Mouse (Mus musculus) lung, adult 2 months (tissue): ENCODE measurements around the gene Slc2a4. TPM values are rescaled to one million over a fixed set of nuclear protein-coding genes. Genes with fewer than 3 reads are reported as not detected.
A peak's percentile ranks its signal among the peaks of the same experiment; 100 is the strongest.

Experiments used
- DNase-seq: peaks from one replicate; pipeline ENCODE4 v3.0.0; 2022
- H3K4me1 ChIP-seq: fragments of 200-500 bp; 2 replicates; pipeline ENCODE4 v1.6.1; 2011; ENCODE audit warnings: low read length; ENCODE audit not compliant: control insufficient read depth, insufficient read depth
- H3K4me3 ChIP-seq: fragments of 200-500 bp; replicated peaks from 2 replicates; pipeline ENCODE3; 2011; ENCODE audit warnings: low read depth, mild to moderate bottlenecking, control low read depth, low read length; ENCODE audit errors: extremely low read depth
- CTCF ChIP-seq: fragments of 200-500 bp; IDR thresholded peaks from 2 replicates; pipeline ENCODE4 v1.5.1; 2011; ENCODE audit warnings: mild to moderate bottlenecking, low read length, control low read depth; ENCODE audit not compliant: insufficient read depth
- POLR2A ChIP-seq: fragments of 200-500 bp; IDR thresholded peaks from 2 replicates; pipeline ENCODE4 v1.6.1; 2011; ENCODE audit warnings: low read depth, mild to moderate bottlenecking, control low read depth, low read length, borderline replicate concordance; ENCODE audit errors: extremely low read depth
- WGBS: fragments of 180-500 bp; shearing (Covaris S2); methylation state at CpG from one replicate; pipeline ENCODE4 v1.1.7; 2018; 5-methylcytosine and 5-hydroxymethylcytosine counted together
- polyA plus RNA-seq: library from polyadenylated mRNA; depleted of rRNA; stranded (reverse); fragments of >200 nt; gene quantifications from 2 replicates; pipeline ENCODE4 v1.2.3, GENCODE M21; 2012

Gene Slc2a4
- polyA plus RNA-seq, 1 experiment, result 40.4 TPM

DNA sequence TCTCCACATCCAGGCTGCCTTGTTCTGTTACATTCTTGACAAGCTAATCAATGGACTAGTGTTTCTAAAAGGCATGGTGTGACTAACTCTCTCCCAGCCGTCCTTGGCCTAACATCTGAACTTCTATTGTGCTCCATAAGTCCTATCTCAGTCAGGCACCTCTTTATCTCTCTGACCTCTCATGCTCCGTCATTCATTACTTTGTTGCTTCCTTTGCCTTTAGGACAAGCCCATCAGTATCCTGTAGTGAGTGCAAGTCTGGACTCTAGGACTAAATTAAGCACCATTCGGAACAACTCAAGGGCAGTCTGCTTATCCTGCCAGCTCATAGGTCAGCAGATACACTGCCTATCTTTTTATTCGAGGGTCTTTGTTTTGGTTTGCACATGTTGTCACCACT, 28.3 kb upstream of the Slc2a4 start:
- WGBS, result 84% methylated on average over 4 of the region's 4 CpGs
- TF ChIP-seq POLR2A (no peak), CTCF (no peak)
- H3K4me3 ChIP-seq, result no peak overlapping the region
- no peaks in the 10 kb centered on the region for H3K4me1 ChIP-seq
- DNase-seq, result no peak

- DNase-seq, result no peak
- Histone ChIP-seq H3K4me1 (no peaks in the 10 kb centered on the region), H3K4me3 (no peak overlapping the region)
- 99% methylated on average over 2 of the region's 2 CpGs for WGBS
- TF ChIP-seq POLR2A (no peak), CTCF (no peak)
Measured at GRCm38 (mm10) chr11:69974907-69975306, 26.9 kb upstream of the Slc2a4 start.

DNA sequence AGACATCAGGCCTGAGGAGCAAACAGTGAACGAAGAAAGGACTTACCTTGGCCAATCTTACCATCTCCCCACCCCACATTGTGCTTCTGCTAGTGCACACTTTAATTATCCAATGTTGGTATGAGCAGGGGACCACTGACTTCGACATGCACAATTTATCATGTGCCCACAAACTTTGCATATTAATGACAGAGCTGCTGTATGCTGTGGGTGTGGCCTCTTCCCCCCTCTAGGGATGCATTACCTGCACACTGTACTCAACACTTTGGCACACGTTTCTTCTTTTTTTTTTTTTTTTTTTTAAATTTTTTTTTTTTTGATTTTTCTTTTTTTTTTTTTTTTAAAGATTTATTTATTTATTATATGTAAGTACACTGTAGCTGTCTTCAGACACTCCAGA, 22.8 kb upstream of the Slc2a4 start:
- no peak overlapping the region for H3K4me3 ChIP-seq
- TF ChIP-seq CTCF, result no peak
- TF ChIP-seq POLR2A, result no peak
- 72% methylated on average over 3 of the region's 3 CpGs for WGBS
- H3K4me1 ChIP-seq, result peaks cover 3% of the 10 kb centered on the region
- no peak for DNase-seq

DNA sequence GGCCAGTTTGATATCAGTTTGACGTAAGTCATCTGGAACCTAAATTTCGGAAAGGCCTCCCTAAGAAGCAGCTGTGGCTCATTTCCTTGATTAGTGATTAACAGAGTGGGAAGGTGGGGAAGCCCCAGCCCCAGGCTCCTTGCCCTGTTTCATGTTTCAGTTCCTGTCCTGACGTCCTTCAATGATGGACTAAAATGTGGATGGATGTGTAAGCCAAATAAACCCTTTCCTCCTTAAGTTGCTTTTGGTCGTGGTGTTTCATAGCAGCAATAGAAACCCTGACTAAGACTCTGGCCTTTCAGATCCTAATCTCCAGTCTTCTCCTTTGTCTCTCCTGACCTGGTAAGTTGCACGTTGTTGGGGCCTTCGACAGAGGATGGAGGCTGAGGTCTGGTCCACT, 22.2 kb upstream of the Slc2a4 start:
- no peak for DNase-seq
- WGBS, result 69% methylated on average over 6 of the region's 6 CpGs
- peaks cover 3% of the 10 kb centered on the region for H3K4me1 ChIP-seq
- TF ChIP-seq CTCF (no peak), POLR2A (no peak)
- H3K4me3 ChIP-seq, result no peak overlapping the region

DNA sequence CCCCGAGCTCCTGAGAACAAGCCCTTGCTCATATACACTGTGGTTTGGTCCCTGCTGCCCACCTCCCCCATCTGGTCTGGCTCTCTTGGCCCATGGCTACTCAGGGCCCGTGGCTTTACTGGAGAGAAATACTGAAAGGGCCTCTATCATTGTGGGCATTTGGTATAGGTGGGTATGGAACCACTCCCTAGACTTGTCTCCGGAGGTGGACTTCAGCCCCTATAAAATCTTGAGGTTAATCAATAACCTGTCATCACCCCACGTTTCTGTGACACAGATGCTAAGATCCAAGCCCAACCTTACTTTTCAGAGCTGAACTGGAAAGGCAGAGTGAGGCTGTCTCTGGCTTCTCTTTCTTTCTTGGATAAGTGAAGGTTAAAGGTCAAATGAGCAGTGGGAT, 20.8 kb upstream of the Slc2a4 start:
- 70% methylated on average over 4 of the region's 4 CpGs for WGBS
- TF ChIP-seq CTCF (no peak), POLR2A (no peak)
- H3K4me3 ChIP-seq, result no peak overlapping the region
- DNase-seq, result no peak
- peaks cover 3% of the 10 kb centered on the region for H3K4me1 ChIP-seq

DNA sequence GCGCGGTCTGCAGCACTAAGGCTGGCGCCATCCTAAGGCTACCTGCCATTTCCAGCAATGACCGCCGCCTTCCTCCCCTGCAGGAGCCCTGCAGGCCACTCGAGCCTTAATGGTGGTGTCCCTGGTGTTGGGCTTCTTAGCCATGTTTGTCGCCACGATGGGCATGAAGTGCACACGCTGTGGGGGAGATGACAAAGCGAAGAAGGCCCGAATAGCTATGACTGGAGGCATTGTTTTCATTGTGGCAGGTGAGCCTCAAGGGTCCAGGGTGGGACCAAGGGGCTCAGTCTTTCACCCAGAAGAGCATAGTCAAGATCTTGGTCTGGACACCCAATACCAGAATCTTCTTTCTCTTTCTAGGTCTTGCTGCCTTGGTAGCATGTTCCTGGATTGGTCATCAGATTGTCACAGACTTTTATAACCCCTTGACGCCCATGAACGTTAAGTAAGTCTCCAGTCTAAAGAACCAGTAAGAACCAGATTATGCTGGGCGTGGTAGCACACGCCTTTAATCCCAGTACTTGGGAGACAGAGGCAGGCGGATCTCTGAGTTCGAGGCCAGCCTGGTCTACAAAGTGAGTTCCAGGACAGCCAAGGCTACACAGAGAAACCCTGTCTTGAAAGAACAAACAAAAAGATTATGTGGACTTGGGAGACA, 19.0 kb upstream of the Slc2a4 start:
- 37% methylated on average over 17 of the region's 17 CpGs for WGBS
- Histone ChIP-seq H3K4me3 (peak overlapping the region; percentile 52), H3K4me1 (peaks cover 3% of the 10 kb centered on the region)
- DNase-seq, result no peak
- TF ChIP-seq CTCF, result no peak
- no peak for TF ChIP-seq POLR2A

DNA sequence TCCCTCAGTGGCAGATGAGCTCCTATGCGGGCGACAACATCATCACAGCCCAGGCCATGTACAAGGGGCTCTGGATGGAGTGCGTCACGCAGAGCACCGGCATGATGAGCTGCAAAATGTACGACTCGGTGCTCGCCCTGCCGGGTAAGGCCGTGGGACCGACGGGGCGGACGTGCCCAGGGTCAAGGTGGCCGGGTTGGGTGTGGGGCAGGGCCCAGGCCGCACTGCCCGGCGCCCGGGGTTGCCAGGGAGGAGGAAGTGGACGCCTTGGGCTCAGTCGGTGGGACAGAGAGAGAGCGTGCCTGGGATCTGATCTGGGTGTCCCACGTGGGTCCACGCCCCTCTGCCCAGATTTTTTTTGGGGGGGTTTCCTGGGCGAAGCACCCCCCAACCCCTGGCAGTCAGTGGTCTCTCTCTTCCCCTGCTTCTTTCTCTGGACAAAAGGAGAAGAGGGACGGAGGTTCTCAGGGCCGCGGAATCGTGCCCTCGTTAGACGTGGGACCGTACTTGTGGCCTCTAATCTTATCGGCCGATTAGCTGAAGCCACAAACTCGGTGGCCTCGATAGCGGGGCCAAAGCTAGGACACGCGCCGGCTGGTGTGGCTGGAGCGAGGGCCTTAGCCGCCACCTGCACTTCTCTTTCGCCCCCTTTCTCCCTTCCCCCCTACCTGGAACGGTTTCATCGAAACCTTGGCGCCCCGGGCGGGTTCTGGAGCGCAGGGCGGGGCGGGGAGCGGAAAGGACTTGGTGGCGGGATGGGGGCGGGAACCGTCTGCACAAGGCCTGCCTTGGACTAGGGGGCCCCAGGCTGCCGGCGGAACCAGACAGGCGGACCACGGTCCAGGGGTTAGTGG, 18.2 kb upstream of the Slc2a4 start:
- DNase-seq, result peak; percentile 50
- H3K4me3 ChIP-seq, result peak overlapping the region; percentile 52
- no peak for TF ChIP-seq POLR2A
- no peak for TF ChIP-seq CTCF
- H3K4me1 ChIP-seq, result peaks cover 3% of the 10 kb centered on the region
- 4% methylated on average over 59 of the region's 59 CpGs for WGBS

DNA sequence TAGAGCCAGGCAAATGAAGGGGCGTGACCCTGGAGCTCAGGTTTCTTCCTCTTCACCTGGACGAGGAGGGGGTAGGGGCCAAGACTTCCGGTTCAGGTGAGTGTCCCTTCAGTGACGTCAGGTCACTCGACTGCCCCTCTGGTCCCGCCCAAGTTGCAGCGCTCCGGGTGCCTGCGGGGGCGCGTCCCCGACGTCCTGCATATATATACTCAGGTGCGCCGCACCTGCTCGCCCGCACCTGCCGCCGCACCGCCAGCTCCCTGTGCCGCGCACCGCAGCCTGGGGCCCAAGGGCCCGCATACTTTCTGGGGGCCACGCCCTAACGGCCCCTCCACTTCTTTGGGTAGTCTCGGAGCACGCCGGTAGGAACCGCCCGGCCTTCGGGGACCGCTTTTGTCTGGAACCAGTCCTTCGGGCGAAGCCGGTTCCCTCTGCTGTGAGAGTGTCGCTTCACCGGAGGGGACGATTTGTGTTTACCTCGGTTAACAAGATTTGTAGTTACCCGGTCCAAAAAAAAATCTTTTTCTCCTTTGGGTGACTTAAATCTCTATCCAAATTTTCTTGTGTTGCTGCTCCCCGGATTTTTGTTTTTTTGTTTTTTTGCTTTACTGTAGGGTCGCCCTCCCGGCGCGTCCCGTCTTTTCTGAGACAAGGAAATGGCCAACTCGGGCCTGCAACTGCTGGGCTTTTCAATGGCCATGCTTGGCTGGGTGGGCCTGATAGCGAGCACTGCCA, 17.4 kb upstream of the Slc2a4 start:
- WGBS, result 5% methylated on average over 49 of the region's 49 CpGs
- TF ChIP-seq POLR2A, result peak; percentile 43; the same call in 1 of the 2 replicates
- no peak for TF ChIP-seq CTCF
- DNase-seq, result peak; percentile 81
- Histone ChIP-seq H3K4me1 (peaks cover 3% of the 10 kb centered on the region), H3K4me3 (peak overlapping the region; percentile 40)

GRCm38 (mm10) chr11:69964650-69965270, 16.8 kb upstream of the Slc2a4 start, which contains the start of gene Cldn7:
Gene Cldn7 (plus strand): TSS chr11:69964779.
- H3K4me1 ChIP-seq, result peaks cover 3% of the 10 kb centered on the region
- WGBS, result 19% methylated on average over 24 of the region's 24 CpGs
- no peak for DNase-seq
- TF ChIP-seq POLR2A, result no peak
- no peak for TF ChIP-seq CTCF
- peak within 1 kb of the TSS; percentile 40 for H3K4me3 ChIP-seq

- 21% methylated on average over 5 of the region's 5 CpGs for WGBS
- DNase-seq, result no peak
- no peak for TF ChIP-seq CTCF
- no peak for TF ChIP-seq POLR2A
- Histone ChIP-seq H3K4me1 (peaks cover 2% of the 10 kb centered on the region), H3K4me3 (no peak overlapping the region)
Measured at GRCm38 (mm10) chr11:69961841-69962240, 13.9 kb upstream of the Slc2a4 start.
